Mouse (Mus musculus) effector memory CD4-positive, alpha-beta T cell, adult 7 months (primary cell): Measurements from ENCODE around the gene Gm20792. TPM values are rescaled to one million over a fixed set of nuclear protein-coding genes. Genes with fewer than 3 reads are reported as not detected.

ENCODE experiments used
- polyA plus RNA-seq: library from polyadenylated mRNA; unstranded; fragments of 100-300 nt; shearing (Covaris generic); gene quantifications from one replicate; pipeline ENCODE4 v1.2.1, GENCODE M21; 2017

Gene Gm20792
- not detected for polyA plus RNA-seq

DNA sequence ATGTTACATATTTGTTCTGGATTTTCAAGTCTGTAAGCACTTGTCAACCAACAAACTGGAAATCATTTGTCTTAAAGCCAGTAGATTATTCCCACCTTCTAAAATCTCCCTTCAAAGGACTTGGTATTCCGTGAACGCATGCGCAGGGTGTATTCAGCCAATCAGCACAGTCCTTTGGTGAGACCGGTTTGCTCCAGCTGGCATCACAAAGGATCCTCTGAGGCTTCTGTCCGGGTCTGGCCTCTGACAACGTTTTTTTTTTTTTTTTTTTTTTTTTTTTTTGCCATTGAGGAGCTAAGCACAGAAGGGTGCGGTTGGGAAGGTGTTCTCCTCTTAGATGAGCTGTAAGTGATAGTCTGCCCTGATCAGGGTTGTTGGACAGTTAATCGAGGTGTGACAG is at the start of gene Gm20792:
Gene Gm20792 (plus strand): TSS at position 301 of the 400 bp plus-strand sequence.

